Mouse (Mus musculus) spleen, adult 2 months (tissue): ENCODE data around the gene Gm5269.

Source experiments
- CTCF ChIP-seq: fragments of 200-500 bp; IDR thresholded peaks from 2 replicates; pipeline ENCODE4 v1.5.1; 2011; ENCODE audit warnings: mild to moderate bottlenecking, inconsistent platforms; ENCODE audit not compliant: insufficient read depth, insufficient read length, insufficient replicate concordance; ENCODE audit errors: extremely low read depth
- POLR2A ChIP-seq: fragments of 200-500 bp; IDR thresholded peaks from 2 replicates; pipeline ENCODE4 v1.6.1; 2011; ENCODE audit warnings: low read depth, low read length, inconsistent platforms

DNA sequence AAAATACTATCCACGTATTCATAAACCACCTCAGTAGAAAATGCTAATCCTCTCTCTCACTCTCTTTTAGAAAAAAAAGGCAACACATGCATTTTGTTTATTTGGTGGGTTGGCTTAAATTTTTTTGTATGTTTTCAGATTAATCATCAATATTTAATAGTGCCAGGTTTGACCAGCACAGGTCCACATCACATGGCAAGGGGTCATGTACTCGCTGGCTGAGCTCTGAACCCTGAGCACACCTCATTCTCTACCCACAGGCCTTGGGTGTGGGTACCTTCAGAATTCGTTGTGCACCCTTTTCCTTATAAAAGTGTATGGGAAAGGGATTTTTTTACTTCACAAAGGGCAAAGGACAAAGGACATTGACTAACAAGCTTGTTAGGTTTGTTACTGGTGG, 14.1 kb upstream of the Gm5269 start:
- no peak for TF ChIP-seq CTCF
- no peak for TF ChIP-seq POLR2A
